Mouse (Mus musculus) liver, adult 10 weeks (tissue): ENCODE data around the gene Col9a1. TPM values are rescaled to one million over a fixed set of nuclear protein-coding genes. Genes with fewer than 3 reads are reported as not detected.

ENCODE experiments used
- polyA plus RNA-seq: library from polyadenylated mRNA; stranded (reverse); fragments of 350-450 nt; fragmentation: Illumina TruSeq; extraction: RNeasy Lipid Tissue Mini Kit (QIAGEN cat#74804); gene quantifications from one replicate; pipeline ENCODE4 v1.2.3, GENCODE M21; 2014; ENCODE audit warnings: low read depth, low replicate concordance

Col9a1 gene
- polyA plus RNA-seq, result not detected

GRCm38 (mm10) chr1:24177224-24177851 lies at the start of gene Col9a1:
Gene Col9a1, plus strand, starts transcription at chr1:24177610.

Other genes starting within 250 kb of the Col9a1 start
- gene Sdhaf4, start 172.0 kb upstream of the Col9a1 start, polyA plus RNA-seq, result 28.4 TPM
- 44.0 TPM for gene Fam135a, start 77.3 kb upstream of the Col9a1 start, polyA plus RNA-seq